Mouse (Mus musculus): ENCODE results near the gene Siae. TPM values are rescaled to one million over a fixed set of nuclear protein-coding genes. Genes with fewer than 3 reads are reported as not detected.

The Siae gene
- polyA plus RNA-seq, 1 experiment, result 10.0 TPM

DNA sequence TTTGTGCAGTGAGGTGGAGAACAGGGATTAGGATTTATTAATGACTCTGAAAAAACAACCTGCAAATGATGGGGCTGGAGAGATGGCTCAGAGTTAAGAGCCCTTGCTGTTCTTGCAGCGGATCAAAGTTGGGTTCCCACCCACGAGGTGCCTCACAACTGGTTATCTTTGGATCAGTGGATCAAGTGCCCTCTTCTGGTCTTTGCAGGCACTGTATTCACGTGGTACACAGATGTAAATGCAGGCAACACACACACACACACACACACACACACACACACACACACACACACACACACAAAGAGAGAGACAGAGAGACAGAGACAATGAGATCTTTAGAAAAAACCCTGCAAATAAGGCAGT lies 132.4 kb downstream of the Siae start:
- TF ChIP-seq CTCF (IDR thresholded peaks at IDR 0.05; ENCODE audit: borderline replicate concordance, control insufficient read depth, extremely low read depth, insufficient read depth, low read length, poor library complexity), result no peak
- no peak for TF ChIP-seq POLR2A (IDR thresholded peaks at IDR 0.05; ENCODE audit: control insufficient read depth, extremely low read depth, insufficient read depth, low read length, poor library complexity)
- H3K4me1 ChIP-seq (replicated peaks; ENCODE audit: control insufficient read depth, insufficient read depth, low read length), result no peaks in the 10 kb centered on the region
- H3K27ac ChIP-seq (ENCODE audit: control insufficient read depth, insufficient read depth, low read length), result no peak overlapping the region
- H3K27me3 ChIP-seq (ENCODE audit: control insufficient read depth, insufficient read depth, low read length), result no peaks in the 10 kb centered on the region
- no peak overlapping the region for H3K4me3 ChIP-seq (ENCODE audit: control insufficient read depth, insufficient read depth, low read length)
- DNase-seq, result no peak
- no peaks in the 10 kb centered on the region for H3K36me3 ChIP-seq (ENCODE audit: control insufficient read depth, insufficient read depth, low read length)
- 46% methylated on average over 3 of the region's 3 CpGs for WGBS

- Histone ChIP-seq H3K4me3 (ENCODE audit: control insufficient read depth, insufficient read depth, low read length) (no peak overlapping the region), H3K4me1 (replicated peaks; ENCODE audit: control insufficient read depth, insufficient read depth, low read length) (no peaks in the 10 kb centered on the region), H3K27ac (ENCODE audit: control insufficient read depth, insufficient read depth, low read length) (no peak overlapping the region), H3K27me3 (ENCODE audit: control insufficient read depth, insufficient read depth, low read length) (no peaks in the 10 kb centered on the region), H3K36me3 (ENCODE audit: control insufficient read depth, insufficient read depth, low read length) (no peaks in the 10 kb centered on the region)
- TF ChIP-seq POLR2A (IDR thresholded peaks at IDR 0.05; ENCODE audit: control insufficient read depth, extremely low read depth, insufficient read depth, low read length, poor library complexity) (no peak), CTCF (IDR thresholded peaks at IDR 0.05; ENCODE audit: borderline replicate concordance, control insufficient read depth, extremely low read depth, insufficient read depth, low read length, poor library complexity) (no peak)
- WGBS, result 69% methylated on average over 5 of the region's 5 CpGs
- DNase-seq, result no peak
Observed at GRCm38 (mm10) chr9:37689970-37690686, 134.6 kb downstream of the Siae start.

Other genes starting within 250 kb of the Siae start
- 6.2 and 10.7 TPM in 2 replicates for gene Ccdc15, start 207.3 kb upstream of the Siae start, polyA plus RNA-seq (2012; rRNA removed)
- 0.09 and 0.14 TPM in 2 replicates for gene Hepacam, start 188.3 kb upstream of the Siae start, polyA plus RNA-seq (2012; rRNA removed)
- 5.5 and 6.6 TPM in 2 replicates for gene Robo4, start 153.8 kb upstream of the Siae start, polyA plus RNA-seq (2012; rRNA removed)
- gene Robo3, start 122.5 kb upstream of the Siae start, polyA plus RNA-seq (2012; rRNA removed), result 0.78 and 0.94 TPM in 2 replicates
- 42.8 and 42.9 TPM in 2 replicates for gene Msantd2, start 66.4 kb upstream of the Siae start, polyA plus RNA-seq (2012; rRNA removed)
- gene Esam, start 27.6 kb upstream of the Siae start, polyA plus RNA-seq (2012; rRNA removed), result 9.6 and 14.1 TPM in 2 replicates
- gene Vsig2, start 16.4 kb upstream of the Siae start, polyA plus RNA-seq (2012; rRNA removed), result 1.5 and 3.3 TPM in 2 replicates
- gene Nrgn, start 2.8 kb upstream of the Siae start, polyA plus RNA-seq (2012; rRNA removed), result 14.2 and 16.2 TPM in 2 replicates
- 0.20 and 0.47 TPM in 2 replicates for gene Spa17, start 58.0 kb downstream of the Siae start, polyA plus RNA-seq (2012; rRNA removed)
- gene Tbrg1, start 101.6 kb downstream of the Siae start, polyA plus RNA-seq (2012; rRNA removed), result 46.5 and 54.2 TPM in 2 replicates
- not detected in 2 replicates for gene Panx3, start 113.5 kb downstream of the Siae start, polyA plus RNA-seq (2012; rRNA removed)
- not detected in 2 replicates for gene Olfr160, start 160.6 kb downstream of the Siae start, polyA plus RNA-seq (2012; rRNA removed)
- not detected in 2 replicates for gene Olfr874, start 189.4 kb downstream of the Siae start, polyA plus RNA-seq (2012; rRNA removed)
- not detected in 2 replicates for gene Olfr875, start 216.2 kb downstream of the Siae start, polyA plus RNA-seq (2012; rRNA removed)
- gene Olfr876, start 247.3 kb downstream of the Siae start, polyA plus RNA-seq (2012; rRNA removed), result not detected in 2 replicates

Data from thymus, adult 2 months (tissue).